Mouse (Mus musculus): Measurements from ENCODE around the gene Fsd1l. TPM values are rescaled to one million over a fixed set of nuclear protein-coding genes. Genes with fewer than 3 reads are reported as not detected.
"Not testable (repeated sequence)": the region's sequence is repeated elsewhere in the genome, so short reads cannot be mapped to it uniquely, and the experiment has no call there.

The Fsd1l gene
- polyA plus RNA-seq, 1 experiment from 2014 or later: 23.2 TPM

GRCm38 (mm10) chr4:53717546-53717945, 86.3 kb downstream of the Fsd1l start:
- Histone ChIP-seq H3K4me1 (replicated peaks) (peaks cover 13% of the 10 kb centered on the region), H3K36me3 (peaks cover 20% of the 10 kb centered on the region), H3K27me3 (ENCODE audit: insufficient read depth, poor library complexity, severe bottlenecking) (no peaks in the 10 kb centered on the region), H3K4me3 (no peak overlapping the region), H3K27ac (no peak overlapping the region), H3K9me3 (no peaks in the 10 kb centered on the region)
- DNase-seq (ENCODE audit: low spot score): no peak
- 84% methylated on average over 4 of the region's 4 CpGs for WGBS

DNA sequence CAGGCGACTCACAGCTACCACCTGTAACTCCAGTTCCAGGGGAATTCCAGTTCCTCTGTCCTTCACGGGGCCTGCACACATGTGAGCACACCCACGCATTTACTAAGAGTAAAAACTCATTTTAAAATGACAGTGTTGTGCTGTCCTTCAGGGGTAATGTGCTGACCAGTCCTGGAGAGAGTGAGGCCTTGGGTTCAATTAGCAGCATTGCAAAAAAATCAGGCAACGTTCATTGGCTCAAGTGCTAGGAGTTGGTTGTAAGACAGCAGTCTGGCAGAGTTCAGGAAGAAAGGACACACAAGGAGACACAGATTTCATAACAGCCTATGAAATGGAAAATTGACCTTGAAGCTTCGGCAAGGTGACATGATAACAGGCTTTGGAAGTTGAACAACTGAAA, 87.0 kb downstream of the Fsd1l start:
- no peak for DNase-seq (ENCODE audit: low spot score)
- H3K9me3 ChIP-seq: no peaks in the 10 kb centered on the region
- WGBS: 89% methylated on average over 5 of the region's 5 CpGs
- H3K4me1 ChIP-seq (replicated peaks): peaks cover 13% of the 10 kb centered on the region
- H3K27me3 ChIP-seq (ENCODE audit: insufficient read depth, poor library complexity, severe bottlenecking): no peaks in the 10 kb centered on the region
- no peak overlapping the region for H3K27ac ChIP-seq
- H3K4me3 ChIP-seq: no peak overlapping the region
- H3K36me3 ChIP-seq: peaks cover 20% of the 10 kb centered on the region

GRCm38 (mm10) chr4:53722506-53722905, 91.2 kb downstream of the Fsd1l start:
- Histone ChIP-seq H3K27ac (no peak overlapping the region), H3K9me3 (no peaks in the 10 kb centered on the region), H3K27me3 (ENCODE audit: insufficient read depth, poor library complexity, severe bottlenecking) (no peaks in the 10 kb centered on the region), H3K36me3 (peaks cover 49% of the 10 kb centered on the region), H3K4me3 (no peak overlapping the region), H3K4me1 (replicated peaks) (no peaks in the 10 kb centered on the region)
- DNase-seq (ENCODE audit: low spot score): no peak
- WGBS: 93% methylated on average over 4 of the region's 4 CpGs

- DNase-seq (ENCODE audit: low spot score); H3K4me1 ChIP-seq (replicated peaks); H3K27me3 ChIP-seq (ENCODE audit: insufficient read depth, poor library complexity, severe bottlenecking); H3K4me3 ChIP-seq; H3K9me3 ChIP-seq; H3K27ac ChIP-seq: not testable (repeated sequence)
- WGBS: 95% methylated on average over 2 of the region's 2 CpGs
- peaks cover 73% of the 10 kb centered on the region for H3K36me3 ChIP-seq
Observed at GRCm38 (mm10) chr4:53726100-53726499, 94.8 kb downstream of the Fsd1l start.

DNA sequence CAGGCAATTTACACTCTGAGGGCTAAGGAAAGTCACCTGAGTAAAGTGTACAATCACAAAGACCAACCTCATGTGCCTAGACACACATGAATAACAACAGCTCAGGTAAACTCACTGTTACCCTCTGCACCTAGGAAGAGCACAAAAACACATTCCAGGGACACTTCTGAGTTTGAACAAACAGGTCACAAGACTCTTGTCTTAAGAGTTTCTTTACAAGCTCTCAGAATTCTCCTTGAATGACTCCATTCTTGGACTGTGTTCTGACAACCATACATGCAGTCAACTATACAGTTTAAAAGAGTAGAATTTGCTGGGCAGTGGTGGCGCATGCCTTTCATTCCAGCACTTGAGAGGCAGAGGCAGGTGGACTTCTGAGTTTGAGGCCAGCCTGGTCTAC, 96.8 kb downstream of the Fsd1l start:
- Histone ChIP-seq H3K27me3 (ENCODE audit: insufficient read depth, poor library complexity, severe bottlenecking) (no peaks in the 10 kb centered on the region), H3K9me3 (no peaks in the 10 kb centered on the region), H3K4me3 (no peak overlapping the region), H3K27ac (no peak overlapping the region), H3K4me1 (replicated peaks) (no peaks in the 10 kb centered on the region), H3K36me3 (peaks cover 83% of the 10 kb centered on the region)
- no peak for DNase-seq (ENCODE audit: low spot score)
- WGBS: 98% methylated on average over 1 of the region's 1 CpGs

GRCm38 (mm10) chr4:53738956-53739616, 107.8 kb downstream of the Fsd1l start:
- DNase-seq (ENCODE audit: low spot score): no peak
- Histone ChIP-seq H3K9me3 (no peaks in the 10 kb centered on the region), H3K4me1 (replicated peaks) (no peaks in the 10 kb centered on the region), H3K27ac (no peak overlapping the region), H3K4me3 (no peak overlapping the region), H3K27me3 (ENCODE audit: insufficient read depth, poor library complexity, severe bottlenecking) (no peaks in the 10 kb centered on the region), H3K36me3 (peaks cover 70% of the 10 kb centered on the region)
- 50% methylated on average over 6 of the region's 6 CpGs for WGBS

DNA sequence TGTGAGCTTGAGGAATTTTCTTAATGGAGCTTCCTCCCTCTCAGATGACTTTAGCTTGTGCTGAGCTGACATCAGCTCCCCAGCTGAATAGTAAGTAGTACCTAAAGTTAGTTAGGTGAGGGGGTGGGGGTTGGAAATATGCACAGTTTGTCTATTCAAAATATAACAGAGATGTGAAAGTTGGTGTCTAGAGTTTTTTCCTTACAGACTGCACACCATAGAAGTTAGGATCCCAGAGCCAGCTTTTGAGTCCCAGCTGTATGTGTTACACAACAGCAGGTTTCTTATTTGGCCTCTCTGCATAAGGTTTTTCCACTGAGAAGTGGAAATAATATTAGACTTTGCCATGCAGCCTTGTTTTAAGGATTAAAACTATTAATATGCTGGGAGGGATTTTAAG, 118.6 kb downstream of the Fsd1l start:
- Histone ChIP-seq H3K36me3 (peaks cover 51% of the 10 kb centered on the region), H3K4me1 (replicated peaks) (no peaks in the 10 kb centered on the region), H3K27ac (no peak overlapping the region), H3K9me3 (no peaks in the 10 kb centered on the region), H3K4me3 (no peak overlapping the region), H3K27me3 (ENCODE audit: insufficient read depth, poor library complexity, severe bottlenecking) (no peaks in the 10 kb centered on the region)
- DNase-seq (ENCODE audit: low spot score): no peak

- Histone ChIP-seq H3K27ac (no peak overlapping the region), H3K9me3 (no peaks in the 10 kb centered on the region), H3K4me3 (no peak overlapping the region), H3K27me3 (ENCODE audit: insufficient read depth, poor library complexity, severe bottlenecking) (no peaks in the 10 kb centered on the region), H3K36me3 (peaks cover 51% of the 10 kb centered on the region), H3K4me1 (replicated peaks) (no peaks in the 10 kb centered on the region)
- 83% methylated on average over 16 of the region's 16 CpGs for WGBS
- DNase-seq (ENCODE audit: low spot score): no peak
Observed at GRCm38 (mm10) chr4:53750391-53751120, 119.3 kb downstream of the Fsd1l start.

Other genes starting within 250 kb of the Fsd1l start
- 10.8 and 12.0 TPM in 2 replicates for gene Slc44a1, start 191.1 kb upstream of the Fsd1l start, polyA plus RNA-seq (2016; fragmentation: Nextera tagmentation; extraction: Ambion mirVana)
- 17.8 and 23.9 TPM in 2 replicates for gene Fktn, start 82.5 kb downstream of the Fsd1l start, polyA plus RNA-seq (2016; fragmentation: Nextera tagmentation; extraction: Ambion mirVana)
- gene Tal2, start 148.2 kb downstream of the Fsd1l start, polyA plus RNA-seq (2016; fragmentation: Nextera tagmentation; extraction: Ambion mirVana): 0.85 and 1.7 TPM in 2 replicates
- gene Tmem38b, start 194.6 kb downstream of the Fsd1l start, polyA plus RNA-seq (2016; fragmentation: Nextera tagmentation; extraction: Ambion mirVana): 3.8 TPM in 2 replicates